Mouse (Mus musculus) small intestine, adult 2 months (tissue): Measurements from ENCODE around the gene Palm2. TPM values are rescaled to one million over a fixed set of nuclear protein-coding genes. Genes with fewer than 3 reads are reported as not detected.
"Not testable (repeated sequence)": the region's sequence is repeated elsewhere in the genome, so short reads cannot be mapped to it uniquely, and the experiment has no call there.

ENCODE experiments used
- H3K27ac ChIP-seq: fragments of 200-500 bp; 2 replicates; pipeline ENCODE4 v1.5.1; 2012; ENCODE audit warnings: low read depth, low read length, control low read depth, inconsistent platforms; ENCODE audit not compliant: insufficient read depth
- H3K27me3 ChIP-seq: fragments of 200-500 bp; 2 replicates; pipeline ENCODE4 v1.6.1; 2012; ENCODE audit warnings: mild to moderate bottlenecking, moderate library complexity, low read length, inconsistent platforms; ENCODE audit not compliant: control insufficient read depth, insufficient read depth
- H3K36me3 ChIP-seq: fragments of 200-500 bp; 2 replicates; pipeline ENCODE4 v1.6.1; 2012; ENCODE audit warnings: mild to moderate bottlenecking, low read length, control low read depth, inconsistent platforms; ENCODE audit not compliant: control insufficient read depth, insufficient read depth
- H3K4me1 ChIP-seq: fragments of 200-500 bp; 2 replicates; pipeline ENCODE4 v1.6.1; 2012; ENCODE audit warnings: low read length, inconsistent platforms, mixed read lengths; ENCODE audit not compliant: control insufficient read depth, insufficient read depth, insufficient read length
- H3K4me3 ChIP-seq: fragments of 200-500 bp; 2 replicates; pipeline ENCODE4 v1.5.1; 2012; ENCODE audit warnings: low read depth, mild to moderate bottlenecking, control low read depth, inconsistent platforms, low read length, moderate library complexity
- CTCF ChIP-seq: fragments of 200-500 bp; IDR thresholded peaks from 2 replicates; pipeline ENCODE4 v1.5.1; 2012; ENCODE audit warnings: low read depth, mild to moderate bottlenecking, control low read depth, inconsistent platforms, low read length, moderate library complexity, mixed read lengths; ENCODE audit not compliant: insufficient replicate concordance, insufficient read length; ENCODE audit errors: extremely low read depth
- POLR2A ChIP-seq: fragments of 200-500 bp; IDR thresholded peaks from 2 replicates; pipeline ENCODE4 v1.6.1; 2012; ENCODE audit warnings: low read depth, mild to moderate bottlenecking, control low read depth, inconsistent platforms, low read length, moderate library complexity
- whole genome bisulfite sequencing: fragments of 180-500 bp; shearing (Covaris S2); methylation state at CpG from one replicate; pipeline ENCODE4 v1.1.7; 2018; 5-methylcytosine and 5-hydroxymethylcytosine counted together
- polyA plus RNA-seq: library from polyadenylated mRNA; depleted of rRNA; stranded (reverse); fragments of >200 nt; gene quantifications from 2 replicates; pipeline ENCODE4 v1.2.3, GENCODE M21; 2012; rRNA removed

Gene Palm2
- 0.04 TPM in 1 of 2 replicates, not detected in the other for polyA plus RNA-seq

DNA sequence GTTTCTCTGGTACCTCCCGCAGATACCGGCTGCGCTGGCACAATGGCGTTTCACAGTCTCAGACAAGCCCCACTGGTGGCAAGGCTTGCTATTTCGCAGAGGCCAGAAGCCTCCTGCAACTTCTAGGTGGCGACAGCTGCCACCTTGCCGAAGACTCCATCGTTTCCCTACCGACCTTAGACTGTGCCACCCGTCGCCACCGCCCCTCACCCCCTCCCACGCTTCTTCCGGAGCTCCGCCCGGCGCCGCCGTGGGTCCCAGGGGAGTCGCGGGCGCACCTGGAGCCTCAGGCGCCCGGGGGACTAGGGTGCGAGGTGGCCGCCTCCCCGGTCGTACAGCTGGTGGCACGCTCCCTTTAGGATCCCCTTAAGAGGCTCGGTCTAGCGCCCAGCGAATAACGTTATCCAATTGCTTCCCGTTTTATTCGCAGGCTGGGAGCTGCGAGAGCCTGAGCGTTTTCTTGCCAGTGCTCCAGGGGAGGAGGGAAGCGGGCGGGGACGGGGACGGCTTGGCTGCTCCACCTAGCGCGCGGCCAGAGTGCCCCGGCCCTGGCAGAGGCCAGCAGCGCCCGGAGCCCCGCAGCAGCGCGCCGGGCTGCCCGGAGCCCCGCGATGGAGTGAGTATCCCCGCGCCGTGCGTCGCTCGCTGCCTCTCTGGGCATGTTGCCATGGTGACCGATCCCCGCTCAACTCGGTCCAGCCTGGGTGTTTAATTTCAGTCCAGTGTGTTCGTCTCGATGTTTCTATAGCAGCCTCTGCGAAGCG is at the start of gene Palm2:
Gene Palm2 (plus strand): TSS at position 307 of the 764 bp plus-strand sequence.
- 1% methylated on average over 67 of the region's 67 CpGs for WGBS
- H3K4me3 ChIP-seq: peak within 1 kb of the TSS; percentile 48
- TF ChIP-seq POLR2A (no peak), CTCF (no peak)

DNA sequence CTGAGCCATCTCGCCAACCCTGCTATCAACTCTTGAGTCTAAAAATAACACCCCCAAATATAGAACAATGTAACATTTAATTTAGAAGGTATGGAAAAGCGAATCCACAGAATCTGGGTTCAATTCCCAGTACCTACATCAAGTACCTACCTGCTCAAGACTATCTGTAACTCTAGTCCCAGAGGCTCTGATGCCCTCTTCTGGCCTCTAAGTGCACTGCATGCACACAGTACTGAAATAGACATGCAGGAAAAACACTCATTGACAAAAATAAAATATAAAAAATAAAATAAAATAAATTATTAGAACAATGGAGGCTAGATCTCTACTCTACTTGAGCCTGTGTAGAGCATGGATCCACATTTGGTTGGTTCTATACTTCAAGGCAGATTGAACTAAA is 49.7 kb upstream of the Palm2 start:
- no peak overlapping the region for H3K4me3 ChIP-seq
- H3K27me3 ChIP-seq: no peaks in the 10 kb centered on the region
- 88% methylated on average over 2 of the region's 2 CpGs for WGBS
- no peaks in the 10 kb centered on the region for H3K36me3 ChIP-seq
- H3K27ac ChIP-seq: no peak overlapping the region
- TF ChIP-seq CTCF (no peak), POLR2A (no peak)
- no peaks in the 10 kb centered on the region for H3K4me1 ChIP-seq

More for the DNA sequence above, at the start of gene Palm2:
- H3K36me3 ChIP-seq: no peaks in the 10 kb centered on the region
- 0 out of 2 replicates have a peak, but pooled peaks cover 3% of the 10 kb centered on the region for H3K4me1 ChIP-seq
- no peak within 1 kb of the TSS for H3K27ac ChIP-seq
- peaks cover 17% of the 10 kb centered on the region for H3K27me3 ChIP-seq

- 30% methylated on average over 8 of the region's 8 CpGs for WGBS
- H3K4me3 ChIP-seq: no peak overlapping the region
- no peaks in the 10 kb centered on the region for H3K4me1 ChIP-seq
- H3K27me3 ChIP-seq: no peaks in the 10 kb centered on the region
- no peaks in the 10 kb centered on the region for H3K36me3 ChIP-seq
- no peak overlapping the region for H3K27ac ChIP-seq
- no peak for TF ChIP-seq CTCF
- TF ChIP-seq POLR2A: no peak
Observed at GRCm38 (mm10) chr4:57391103-57391502, 42.9 kb upstream of the Palm2 start.

DNA sequence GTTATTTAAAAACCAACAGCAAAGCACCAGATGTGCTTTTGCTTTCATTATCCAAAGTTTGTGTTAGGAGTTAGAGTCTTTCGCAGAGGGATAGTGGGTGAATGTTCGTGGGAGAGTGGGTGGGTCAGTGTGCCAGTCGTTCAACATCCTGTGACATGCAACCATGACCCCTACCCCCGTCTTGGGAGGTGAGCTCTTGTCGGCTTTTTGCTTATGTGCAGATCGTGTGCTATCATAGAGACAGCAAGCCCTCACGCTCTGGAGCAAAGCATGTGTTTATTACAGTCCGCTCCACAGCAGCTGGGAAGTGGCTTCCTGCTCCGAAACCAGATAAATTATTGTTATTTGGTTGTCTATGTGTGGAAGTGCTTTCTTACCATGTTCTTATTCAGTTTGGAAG is 37.6 kb upstream of the Palm2 start:
- Histone ChIP-seq H3K4me3 (peak overlapping the region; percentile 22), H3K4me1 (no peaks in the 10 kb centered on the region), H3K27me3 (no peaks in the 10 kb centered on the region), H3K27ac (no peak overlapping the region), H3K36me3 (no peaks in the 10 kb centered on the region)
- no peak for TF ChIP-seq CTCF
- no peak for TF ChIP-seq POLR2A
- 66% methylated on average over 9 of the region's 9 CpGs for WGBS

- not testable (repeated sequence) for H3K27me3 ChIP-seq, H3K27ac ChIP-seq, H3K36me3 ChIP-seq, H3K4me1 ChIP-seq, H3K4me3 ChIP-seq
- 57% methylated on average over 6 of the region's 6 CpGs for WGBS
Observed at GRCm38 (mm10) chr4:57412385-57412784, 21.7 kb upstream of the Palm2 start.

DNA sequence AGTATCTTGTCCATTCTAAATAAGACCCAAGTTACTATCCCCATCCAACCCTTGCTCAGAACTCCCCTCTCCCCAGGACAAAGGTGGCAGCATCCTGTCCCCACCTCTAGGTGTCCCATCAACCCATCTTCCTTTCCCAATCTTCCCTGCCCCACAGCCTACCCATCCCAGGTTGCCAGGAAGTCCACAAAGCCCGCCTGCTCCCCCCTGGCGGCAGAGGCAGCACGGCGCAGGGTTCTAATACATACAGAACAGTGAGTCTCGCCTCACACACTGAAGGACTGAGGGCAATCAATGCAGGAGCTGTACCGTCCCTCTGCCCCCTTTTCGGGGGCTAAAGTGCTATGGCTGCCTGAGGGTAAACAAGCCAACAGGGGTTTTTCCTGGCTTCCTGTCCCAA is 21.0 kb upstream of the Palm2 start:
- TF ChIP-seq POLR2A (no peak), CTCF (no peak)
- Histone ChIP-seq H3K27ac (no peak overlapping the region), H3K4me3 (no peak overlapping the region), H3K36me3 (no peaks in the 10 kb centered on the region), H3K4me1 (no peaks in the 10 kb centered on the region), H3K27me3 (no peaks in the 10 kb centered on the region)
- WGBS: 55% methylated on average over 7 of the region's 7 CpGs

DNA sequence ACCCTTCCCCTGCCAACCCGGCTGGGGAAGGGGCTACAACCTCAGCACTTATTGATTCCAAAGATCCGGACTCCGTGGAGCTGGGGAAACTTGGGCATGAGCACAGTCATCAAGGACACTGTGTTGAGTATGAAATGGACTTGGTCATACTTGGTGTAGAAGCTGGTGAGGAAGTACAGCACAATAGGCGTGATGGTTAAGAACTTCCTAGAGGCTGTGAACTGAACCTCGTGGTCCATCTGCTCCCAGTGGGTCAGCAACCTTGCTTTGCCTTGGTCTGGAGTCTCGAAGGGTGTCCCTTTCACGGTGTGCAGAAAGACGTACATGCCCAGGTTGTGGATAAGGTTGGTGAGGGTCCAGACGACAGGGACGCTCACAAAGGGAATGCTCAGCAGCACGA is 20.4 kb upstream of the Palm2 start:
- not testable (repeated sequence) for H3K27ac ChIP-seq, H3K4me3 ChIP-seq, H3K36me3 ChIP-seq, H3K27me3 ChIP-seq, H3K4me1 ChIP-seq
- 87% methylated on average over 11 of the region's 11 CpGs for WGBS
